Mouse (Mus musculus): ENCODE results near the gene Tmem121. TPM values are rescaled to one million over a fixed set of nuclear protein-coding genes. Genes with fewer than 3 reads are reported as not detected.
"Not testable (repeated sequence)": the region's sequence is repeated elsewhere in the genome, so short reads cannot be mapped to it uniquely, and the experiment has no call there.

Tmem121 gene
- polyA plus RNA-seq, 1 experiment from 2014 or later, result 24.5 TPM

GRCm38 (mm10) chr12:113188349-113189055 lies 2.8 kb downstream of the Tmem121 start:
- no peak for ATAC-seq (ENCODE audit: low FRiP score, low TSS enrichment)
- peak overlapping the region; percentile 71 for H3K4me3 ChIP-seq (replicated peaks; ENCODE audit: low read depth, low read length)
- H3K4me1 ChIP-seq (ENCODE audit: control insufficient read depth, insufficient read depth, low read length), result peaks cover 23% of the 10 kb centered on the region
- WGBS, result 94% methylated on average over 51 of the region's 51 CpGs
- H3K9me3 ChIP-seq (ENCODE audit: control insufficient read depth, low read length), result no peaks in the 10 kb centered on the region
- H3K27ac ChIP-seq (replicated peaks; ENCODE audit: low read depth, low read length), result no peak overlapping the region
- no peaks in the 10 kb centered on the region for H3K27me3 ChIP-seq (ENCODE audit: control insufficient read depth, insufficient read depth, low read length)
- H3K36me3 ChIP-seq (ENCODE audit: control insufficient read depth, insufficient read depth, low read length), result peaks cover 36% of the 10 kb centered on the region
- no peak for DNase-seq
- H3K4me2 ChIP-seq (ENCODE audit: low read length), result peak overlapping the region; percentile 89
- no peak overlapping the region; the same call in 1 of the 2 replicates for H3K9ac ChIP-seq (replicated peaks; ENCODE audit: low read length)

GRCm38 (mm10) chr12:113193423-113193822 lies 7.7 kb downstream of the Tmem121 start:
- WGBS, result 80% methylated on average over 2 of the region's 2 CpGs
- Histone ChIP-seq H3K36me3 (ENCODE audit: control insufficient read depth, insufficient read depth, low read length) (peaks cover 34% of the 10 kb centered on the region), H3K4me2 (ENCODE audit: low read length) (no peak overlapping the region), H3K9me3 (ENCODE audit: control insufficient read depth, low read length) (0 out of 2 replicates have a peak, but pooled peaks cover 4% of the 10 kb centered on the region), H3K4me3 (replicated peaks; ENCODE audit: low read depth, low read length) (no peak overlapping the region), H3K4me1 (ENCODE audit: control insufficient read depth, insufficient read depth, low read length) (no peaks in the 10 kb centered on the region), H3K27me3 (ENCODE audit: control insufficient read depth, insufficient read depth, low read length) (no peaks in the 10 kb centered on the region), H3K9ac (replicated peaks; ENCODE audit: low read length) (no peak overlapping the region), H3K27ac (replicated peaks; ENCODE audit: low read depth, low read length) (no peak overlapping the region)
- DNase-seq, result no peak
- no peak for ATAC-seq (ENCODE audit: low FRiP score, low TSS enrichment)

- not testable (repeated sequence) for H3K27me3 ChIP-seq (ENCODE audit: control insufficient read depth, insufficient read depth, low read length); H3K9ac ChIP-seq (replicated peaks; ENCODE audit: low read length); H3K4me2 ChIP-seq (ENCODE audit: low read length); H3K4me3 ChIP-seq (replicated peaks; ENCODE audit: low read depth, low read length); H3K36me3 ChIP-seq (ENCODE audit: control insufficient read depth, insufficient read depth, low read length); H3K9me3 ChIP-seq (ENCODE audit: control insufficient read depth, low read length); ATAC-seq (ENCODE audit: low FRiP score, low TSS enrichment); H3K4me1 ChIP-seq (ENCODE audit: control insufficient read depth, insufficient read depth, low read length); H3K27ac ChIP-seq (replicated peaks; ENCODE audit: low read depth, low read length); DNase-seq
- 98% methylated on average over 3 of the region's 6 CpGs for WGBS
Measured at GRCm38 (mm10) chr12:113199132-113199531, 13.4 kb downstream of the Tmem121 start.

- no peak for DNase-seq
- H3K27ac ChIP-seq (replicated peaks; ENCODE audit: low read depth, low read length), result no peak overlapping the region
- no peaks in the 10 kb centered on the region for H3K4me1 ChIP-seq (ENCODE audit: control insufficient read depth, insufficient read depth, low read length)
- H3K4me2 ChIP-seq (ENCODE audit: low read length), result no peak overlapping the region
- H3K27me3 ChIP-seq (ENCODE audit: control insufficient read depth, insufficient read depth, low read length), result no peaks in the 10 kb centered on the region
- H3K9ac ChIP-seq (replicated peaks; ENCODE audit: low read length), result no peak overlapping the region
- H3K4me3 ChIP-seq (replicated peaks; ENCODE audit: low read depth, low read length), result no peak overlapping the region
- ATAC-seq (ENCODE audit: low FRiP score, low TSS enrichment), result no peak
- H3K36me3 ChIP-seq (ENCODE audit: control insufficient read depth, insufficient read depth, low read length), result no peaks in the 10 kb centered on the region
- no peaks in the 10 kb centered on the region for H3K9me3 ChIP-seq (ENCODE audit: control insufficient read depth, low read length)
- 87% methylated on average over 4 of the region's 4 CpGs for WGBS
Measured at GRCm38 (mm10) chr12:113201301-113201700, 15.6 kb downstream of the Tmem121 start.

- Histone ChIP-seq H3K4me2 (ENCODE audit: low read length) (no peak overlapping the region), H3K9ac (replicated peaks; ENCODE audit: low read length) (no peak overlapping the region), H3K27ac (replicated peaks; ENCODE audit: low read depth, low read length) (no peak overlapping the region), H3K27me3 (ENCODE audit: control insufficient read depth, insufficient read depth, low read length) (no peaks in the 10 kb centered on the region), H3K36me3 (ENCODE audit: control insufficient read depth, insufficient read depth, low read length) (no peaks in the 10 kb centered on the region), H3K4me1 (ENCODE audit: control insufficient read depth, insufficient read depth, low read length) (no peaks in the 10 kb centered on the region), H3K4me3 (replicated peaks; ENCODE audit: low read depth, low read length) (no peak overlapping the region), H3K9me3 (ENCODE audit: control insufficient read depth, low read length) (no peaks in the 10 kb centered on the region)
- no peak for ATAC-seq (ENCODE audit: low FRiP score, low TSS enrichment)
- no peak for DNase-seq
Measured at GRCm38 (mm10) chr12:113202008-113202407, 16.3 kb downstream of the Tmem121 start.

- WGBS, result 82% methylated on average over 7 of the region's 7 CpGs
- Histone ChIP-seq H3K36me3 (ENCODE audit: control insufficient read depth, insufficient read depth, low read length) (no peaks in the 10 kb centered on the region), H3K27ac (replicated peaks; ENCODE audit: low read depth, low read length) (no peak overlapping the region), H3K9ac (replicated peaks; ENCODE audit: low read length) (no peak overlapping the region), H3K4me1 (ENCODE audit: control insufficient read depth, insufficient read depth, low read length) (no peaks in the 10 kb centered on the region), H3K27me3 (ENCODE audit: control insufficient read depth, insufficient read depth, low read length) (no peaks in the 10 kb centered on the region), H3K4me3 (replicated peaks; ENCODE audit: low read depth, low read length) (no peak overlapping the region), H3K4me2 (ENCODE audit: low read length) (no peak overlapping the region), H3K9me3 (ENCODE audit: control insufficient read depth, low read length) (no peaks in the 10 kb centered on the region)
- ATAC-seq (ENCODE audit: low FRiP score, low TSS enrichment) (no peak), DNase-seq (no peak)
Measured at GRCm38 (mm10) chr12:113203522-113203921, 17.8 kb downstream of the Tmem121 start.

- DNase-seq (no peak), ATAC-seq (ENCODE audit: low FRiP score, low TSS enrichment) (no peak)
- H3K4me2 ChIP-seq (ENCODE audit: low read length), result no peak overlapping the region
- no peak overlapping the region for H3K9ac ChIP-seq (replicated peaks; ENCODE audit: low read length)
- no peak overlapping the region for H3K4me3 ChIP-seq (replicated peaks; ENCODE audit: low read depth, low read length)
- H3K27me3 ChIP-seq (ENCODE audit: control insufficient read depth, insufficient read depth, low read length), result no peaks in the 10 kb centered on the region
- WGBS, result 86% methylated on average over 7 of the region's 7 CpGs
- no peaks in the 10 kb centered on the region for H3K9me3 ChIP-seq (ENCODE audit: control insufficient read depth, low read length)
- no peak overlapping the region for H3K27ac ChIP-seq (replicated peaks; ENCODE audit: low read depth, low read length)
- no peaks in the 10 kb centered on the region for H3K36me3 ChIP-seq (ENCODE audit: control insufficient read depth, insufficient read depth, low read length)
- H3K4me1 ChIP-seq (ENCODE audit: control insufficient read depth, insufficient read depth, low read length), result no peaks in the 10 kb centered on the region
Measured at GRCm38 (mm10) chr12:113205251-113205942, 19.7 kb downstream of the Tmem121 start.

- H3K27ac ChIP-seq (replicated peaks; ENCODE audit: low read depth, low read length), result no peak overlapping the region
- 85% methylated on average over 6 of the region's 6 CpGs for WGBS
- no peak overlapping the region for H3K9ac ChIP-seq (replicated peaks; ENCODE audit: low read length)
- no peaks in the 10 kb centered on the region for H3K27me3 ChIP-seq (ENCODE audit: control insufficient read depth, insufficient read depth, low read length)
- DNase-seq (no peak), ATAC-seq (ENCODE audit: low FRiP score, low TSS enrichment) (no peak)
- H3K9me3 ChIP-seq (ENCODE audit: control insufficient read depth, low read length), result no peaks in the 10 kb centered on the region
- no peaks in the 10 kb centered on the region for H3K4me1 ChIP-seq (ENCODE audit: control insufficient read depth, insufficient read depth, low read length)
- no peaks in the 10 kb centered on the region for H3K36me3 ChIP-seq (ENCODE audit: control insufficient read depth, insufficient read depth, low read length)
- H3K4me3 ChIP-seq (replicated peaks; ENCODE audit: low read depth, low read length), result no peak overlapping the region
- no peak overlapping the region for H3K4me2 ChIP-seq (ENCODE audit: low read length)
Measured at GRCm38 (mm10) chr12:113207737-113208136, 22.0 kb downstream of the Tmem121 start.
